Mouse (Mus musculus): Measurements from ENCODE around the gene Tmem267.

The Tmem267 gene

GRCm38 (mm10) chr13:119623634-119624033, 135.8 kb downstream of the Tmem267 start, which contains the start of gene Ccl28:
Gene Ccl28, plus strand, starts transcription at chr13:119623819.
- no peak for DNase-seq

- DNase-seq = peak; percentile 53
Measured at GRCm38 (mm10) chr13:119625952-119626351, 138.1 kb downstream of the Tmem267 start.

GRCm38 (mm10) chr13:119631482-119632155, 143.8 kb downstream of the Tmem267 start:
- DNase-seq = peak; percentile 91

GRCm38 (mm10) chr13:119632156-119632548, 144.3 kb downstream of the Tmem267 start:
- no peak for DNase-seq

GRCm38 (mm10) chr13:119635496-119635895, 147.7 kb downstream of the Tmem267 start:
- no peak for DNase-seq

- DNase-seq = no peak
Measured at GRCm38 (mm10) chr13:119637837-119638236, 150.0 kb downstream of the Tmem267 start.

GRCm38 (mm10) chr13:119638449-119638848, 150.6 kb downstream of the Tmem267 start:
- DNase-seq = no peak

- DNase-seq = no peak
Measured at GRCm38 (mm10) chr13:119639302-119639701, 151.5 kb downstream of the Tmem267 start.

GRCm38 (mm10) chr13:119640504-119640903, 152.7 kb downstream of the Tmem267 start:
- DNase-seq = peak; percentile 38

- DNase-seq = no peak
Measured at GRCm38 (mm10) chr13:119641145-119641544, 153.3 kb downstream of the Tmem267 start.

GRCm38 (mm10) chr13:119644769-119645168, 156.9 kb downstream of the Tmem267 start:
- no peak for DNase-seq

- DNase-seq = no peak
Measured at GRCm38 (mm10) chr13:119646511-119646910, 158.7 kb downstream of the Tmem267 start.

GRCm38 (mm10) chr13:119648891-119649698, 161.3 kb downstream of the Tmem267 start:
- DNase-seq = no peak

GRCm38 (mm10) chr13:119649699-119650046, 161.8 kb downstream of the Tmem267 start:
- no peak for DNase-seq

- no peak for DNase-seq
Measured at GRCm38 (mm10) chr13:119654734-119655133, 166.9 kb downstream of the Tmem267 start.

- no peak for DNase-seq
Measured at GRCm38 (mm10) chr13:119656246-119656645, 168.4 kb downstream of the Tmem267 start.

- DNase-seq = no peak
Measured at GRCm38 (mm10) chr13:119656846-119657416, 169.1 kb downstream of the Tmem267 start.
